Mouse (Mus musculus): ENCODE measurements around the gene Tmem135. TPM values are rescaled to one million over a fixed set of nuclear protein-coding genes. Genes with fewer than 3 reads are reported as not detected.

Tmem135 gene
- total and polyA plus RNA-seq, 3 experiments: 7.4 to 33.9 TPM; not detected in 1

- Histone ChIP-seq H3K9ac (ENCODE audit: control insufficient read depth, low read depth, low read length, poor library complexity, severe bottlenecking) (no peak overlapping the region), H3K79me2 (ENCODE audit: control insufficient read depth, insufficient read depth, low read length, poor library complexity) (no peaks in the 10 kb centered on the region), H3K27me3 (ENCODE audit: control insufficient read depth in 1 of 2, insufficient read depth in 2 of 2, low read length in 2 of 2) (no peaks in the 10 kb centered on the region; a peak in 3 of 4 replicates), H3K4me3 (ENCODE audit: control insufficient read depth in 1 of 2, insufficient read depth in 1 of 2, low read depth in 2 of 2, low read length in 2 of 2) (no peak overlapping the region), H3K9me3 (replicated peaks; ENCODE audit: insufficient read depth, low read length) (no peaks in the 10 kb centered on the region), H3K27ac (ENCODE audit: control insufficient read depth, low read depth, low read length) (no peak overlapping the region), H3K36me3 (ENCODE audit: control insufficient read depth in 1 of 2, insufficient read depth in 2 of 2, low read length in 2 of 2) (no peaks in the 10 kb centered on the region), H3K4me1 (ENCODE audit: control insufficient read depth in 1 of 2, insufficient read depth in 2 of 2, low read length in 2 of 2) (no peaks in the 10 kb centered on the region)
- no peak for DNase-seq (ENCODE audit: low read depth, low spot score)
- TF ChIP-seq POLR2AphosphoS5 (IDR thresholded peaks at IDR 0.05; ENCODE audit: borderline replicate concordance, low read depth, low read length) (no peak), POLR2A (IDR thresholded peaks at IDR 0.05; ENCODE audit: control insufficient read depth in 1 of 2, insufficient read depth in 1 of 2, low read depth in 1 of 2, low read length in 2 of 2, poor library complexity in 1 of 2) (no peak), CTCF (IDR thresholded peaks at IDR 0.05 in 2 of 3, conservative IDR thresholded peaks at IDR 0.05 in 1 of 3; ENCODE audit: control insufficient read depth in 1 of 3, insufficient read depth in 1 of 3, low read depth in 2 of 3, low read length in 3 of 3, poor library complexity in 1 of 3, severe bottlenecking in 1 of 3) (peak in 1 of 3 experiments; percentile 6; a peak in 1 of 6 replicates), MXI1 (IDR thresholded peaks at IDR 0.05; ENCODE audit: low read depth, low read length) (no peak), SMC3 (IDR thresholded peaks at IDR 0.05; ENCODE audit: low read depth, low read length) (0 out of 2 replicates have a peak, but pooled peaks have one; percentile 25), RAD21 (IDR thresholded peaks at IDR 0.05; ENCODE audit: low read depth, low read length) (peak; percentile 10), UBTF (IDR thresholded peaks at IDR 0.05; ENCODE audit: borderline replicate concordance, insufficient read depth, low read depth, low read length) (no peak), SIN3A (IDR thresholded peaks at IDR 0.05; ENCODE audit: low read length) (no peak)
These were observed 33.1 kb downstream of the Tmem135 start for GRCm38 (mm10) chr7:89370917-89371316.

GRCm38 (mm10) chr7:89370086-89370485 lies 33.9 kb downstream of the Tmem135 start:
- H3K27ac ChIP-seq (ENCODE audit: control insufficient read depth, low read depth, low read length): no peak overlapping the region
- H3K79me2 ChIP-seq (ENCODE audit: control insufficient read depth, insufficient read depth, low read length, poor library complexity): no peaks in the 10 kb centered on the region
- no peak overlapping the region for H3K4me3 ChIP-seq (ENCODE audit: control insufficient read depth in 1 of 2, insufficient read depth in 1 of 2, low read depth in 2 of 2, low read length in 2 of 2)
- H3K4me1 ChIP-seq (ENCODE audit: control insufficient read depth in 1 of 2, insufficient read depth in 2 of 2, low read length in 2 of 2): no peaks in the 10 kb centered on the region
- no peak overlapping the region for H3K9ac ChIP-seq (ENCODE audit: control insufficient read depth, low read depth, low read length, poor library complexity, severe bottlenecking)
- H3K36me3 ChIP-seq (ENCODE audit: control insufficient read depth in 1 of 2, insufficient read depth in 2 of 2, low read length in 2 of 2): no peaks in the 10 kb centered on the region
- peaks cover 0 to 4% of the 10 kb centered on the region in 2 experiments for H3K27me3 ChIP-seq (ENCODE audit: control insufficient read depth in 1 of 2, insufficient read depth in 2 of 2, low read length in 2 of 2)
- no peak for DNase-seq (ENCODE audit: low read depth, low spot score)
- no peaks in the 10 kb centered on the region for H3K9me3 ChIP-seq (replicated peaks; ENCODE audit: insufficient read depth, low read length)
- TF ChIP-seq MAZ (IDR thresholded peaks at IDR 0.05; ENCODE audit: low read depth, low read length) (no peak), USF2 (IDR thresholded peaks at IDR 0.05; ENCODE audit: borderline replicate concordance in 1 of 2, insufficient read depth in 1 of 2, low read depth in 1 of 2, low read length in 2 of 2) (no peak), RCOR1 (IDR thresholded peaks at IDR 0.05; ENCODE audit: low read depth, low read length) (no peak), ZC3H11A (IDR thresholded peaks at IDR 0.05; ENCODE audit: low read depth, low read length) (no peak), TBP (IDR thresholded peaks at IDR 0.05; ENCODE audit: low read depth, low read length) (no peak), MYB (IDR thresholded peaks at IDR 0.05; ENCODE audit: low read depth, low read length) (no peak), MXI1 (IDR thresholded peaks at IDR 0.05; ENCODE audit: low read depth, low read length) (no peak), POLR2A (IDR thresholded peaks at IDR 0.05; ENCODE audit: control insufficient read depth in 1 of 2, insufficient read depth in 1 of 2, low read depth in 1 of 2, low read length in 2 of 2, poor library complexity in 1 of 2) (no peak), MEF2A (IDR thresholded peaks at IDR 0.05; ENCODE audit: extremely low read depth, insufficient replicate concordance, low read depth, low read length, poor library complexity, severe bottlenecking) (no peak), POLR2AphosphoS5 (IDR thresholded peaks at IDR 0.05; ENCODE audit: borderline replicate concordance, low read depth, low read length) (no peak), SMC3 (IDR thresholded peaks at IDR 0.05; ENCODE audit: low read depth, low read length) (no peak), HCFC1 (IDR thresholded peaks at IDR 0.05; ENCODE audit: low read depth, low read length) (no peak), GABPA (IDR thresholded peaks at IDR 0.05; ENCODE audit: low read depth, low read length) (no peak), NELFE (IDR thresholded peaks at IDR 0.05; ENCODE audit: low read depth, low read length) (no peak), ETS1 (IDR thresholded peaks at IDR 0.05; ENCODE audit: low read depth, low read length) (no peak), NRF1 (IDR thresholded peaks at IDR 0.05; ENCODE audit: insufficient read depth, low read depth, low read length, poor library complexity, severe bottlenecking) (no peak), JUND (IDR thresholded peaks at IDR 0.05; ENCODE audit: low read depth, low read length) (no peak)
